Mouse (Mus musculus): ENCODE results near the gene Coq8b. TPM values are rescaled to one million over a fixed set of nuclear protein-coding genes. Genes with fewer than 3 reads are reported as not detected.

The Coq8b gene
- polyA plus RNA-seq, 1 experiment from 2014 or later: 20.8 TPM

DNA sequence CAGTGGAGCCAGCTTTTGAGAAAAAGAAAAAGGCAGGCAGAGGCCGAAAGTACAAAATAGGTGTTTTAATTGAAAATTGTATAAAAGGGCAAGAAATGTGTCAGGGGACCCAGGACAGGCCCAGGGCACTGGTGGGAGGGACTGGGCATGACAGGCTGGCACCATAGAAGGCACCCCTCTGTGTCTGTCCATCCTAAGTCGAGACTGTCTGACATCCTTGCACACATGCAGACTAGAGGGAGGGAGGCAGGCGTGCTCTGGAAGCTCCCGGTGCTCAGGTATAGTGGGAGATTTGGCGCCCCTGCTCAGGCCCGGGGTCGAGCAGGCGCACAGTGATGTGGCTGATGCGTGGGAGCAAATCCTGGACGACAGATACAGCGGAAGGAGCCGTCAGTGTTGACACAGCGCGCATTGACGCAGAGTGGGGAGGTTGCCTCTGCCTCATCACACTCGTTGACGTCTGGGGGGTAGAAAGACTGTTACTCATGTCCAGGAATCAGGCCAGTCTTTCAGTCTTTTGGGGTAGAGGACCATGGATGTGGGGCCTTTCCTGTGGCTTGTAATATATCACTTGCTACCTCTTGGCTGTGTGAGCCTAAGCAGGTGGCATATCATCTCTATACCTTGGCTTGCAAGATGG is 72.4 kb downstream of the Coq8b start:
- Histone ChIP-seq H3K4me3 (replicated peaks; ENCODE audit: low read depth, low read length) (no peak overlapping the region), H3K9ac (ENCODE audit: low read depth, low read length) (no peak overlapping the region), H3K4me2 (ENCODE audit: low read length) (no peak overlapping the region), H3K36me3 (ENCODE audit: insufficient read depth, low read length) (no peaks in the 10 kb centered on the region), H3K27ac (no peak overlapping the region), H3K9me3 (replicated peaks; ENCODE audit: low read length) (no peaks in the 10 kb centered on the region), H3K27me3 (ENCODE audit: insufficient read depth, low read length) (no peaks in the 10 kb centered on the region), H3K4me1 (replicated peaks; ENCODE audit: insufficient read depth, low read length) (peaks cover 7% of the 10 kb centered on the region; the same call in 1 of the 2 replicates)
- DNase-seq (ENCODE audit: low spot score) (no peak), ATAC-seq (replicated peaks; ENCODE audit: low FRiP score, low read depth) (no peak)
- WGBS: 74% methylated on average over 17 of the region's 17 CpGs
- TF ChIP-seq CTCF (IDR thresholded peaks at IDR 0.05; ENCODE audit: low read depth): no peak

- H3K27me3 ChIP-seq (ENCODE audit: insufficient read depth, low read length): no peaks in the 10 kb centered on the region
- DNase-seq (ENCODE audit: low spot score) (no peak), ATAC-seq (replicated peaks; ENCODE audit: low FRiP score, low read depth) (no peak)
- 79% methylated on average over 24 of the region's 24 CpGs for WGBS
- TF ChIP-seq CTCF (IDR thresholded peaks at IDR 0.05; ENCODE audit: low read depth): peak; percentile 77
- no peak overlapping the region for H3K27ac ChIP-seq
- no peaks in the 10 kb centered on the region for H3K36me3 ChIP-seq (ENCODE audit: insufficient read depth, low read length)
- peaks cover 10% of the 10 kb centered on the region; the same call in 1 of the 2 replicates for H3K4me1 ChIP-seq (replicated peaks; ENCODE audit: insufficient read depth, low read length)
- no peak overlapping the region for H3K4me2 ChIP-seq (ENCODE audit: low read length)
- H3K4me3 ChIP-seq (replicated peaks; ENCODE audit: low read depth, low read length): no peak overlapping the region
- H3K9me3 ChIP-seq (replicated peaks; ENCODE audit: low read length): no peaks in the 10 kb centered on the region
- no peak overlapping the region for H3K9ac ChIP-seq (ENCODE audit: low read depth, low read length)
These were observed 73.6 kb downstream of the Coq8b start for GRCm38 (mm10) chr7:27306161-27307160.

DNA sequence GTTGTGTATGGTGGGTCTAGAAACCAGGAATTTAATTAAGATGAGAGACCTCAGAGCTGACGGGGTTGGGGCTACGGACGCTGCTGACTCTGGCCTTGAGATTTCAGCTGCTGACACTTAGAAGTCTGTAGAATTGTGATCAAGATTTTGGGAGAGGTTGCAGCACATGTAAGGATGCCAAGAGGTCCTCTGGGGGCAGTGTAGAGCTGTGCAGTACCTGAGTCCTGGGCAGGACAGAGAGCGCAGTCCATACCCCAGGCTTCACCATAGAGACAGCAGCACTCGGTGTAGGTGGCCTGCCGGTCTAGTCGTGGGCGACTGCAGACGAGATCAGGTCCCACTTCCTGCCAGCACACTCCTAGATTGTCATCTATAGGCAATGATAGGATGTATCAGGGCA is 74.7 kb downstream of the Coq8b start:
- Histone ChIP-seq H3K4me3 (replicated peaks; ENCODE audit: low read depth, low read length) (no peak overlapping the region), H3K4me2 (ENCODE audit: low read length) (no peak overlapping the region), H3K4me1 (replicated peaks; ENCODE audit: insufficient read depth, low read length) (peaks cover 10% of the 10 kb centered on the region; the same call in 1 of the 2 replicates), H3K9me3 (replicated peaks; ENCODE audit: low read length) (no peaks in the 10 kb centered on the region), H3K27me3 (ENCODE audit: insufficient read depth, low read length) (no peaks in the 10 kb centered on the region), H3K27ac (no peak overlapping the region), H3K36me3 (ENCODE audit: insufficient read depth, low read length) (no peaks in the 10 kb centered on the region), H3K9ac (ENCODE audit: low read depth, low read length) (no peak overlapping the region)
- TF ChIP-seq CTCF (IDR thresholded peaks at IDR 0.05; ENCODE audit: low read depth): peak; percentile 60
- DNase-seq (ENCODE audit: low spot score): no peak
- no peak for ATAC-seq (replicated peaks; ENCODE audit: low FRiP score, low read depth)
- 63% methylated on average over 9 of the region's 9 CpGs for WGBS

MicroRNAs within 50 kb of the gene (microRNA counts, 519-probe panel; counts per million panel counts)
- 330 counts per million, percentile 68 among the panel's probes with 10 or more counts for microRNA mmu-miR-1191

Small RNAs within 50 kb of the gene (microRNA-seq; reads per million reads assigned to microRNA genes)
- gene Mir1191: not detected

Other genes with a start within 250 kb of the Coq8b start
- not detected in 2 replicates for gene Cyp2a12, start 203.9 kb upstream of the Coq8b start, polyA plus RNA-seq (2015; fragmentation: Nextera tagmentation; extraction: Ambion mirVana)
- gene Cyp2f2, start 113.1 kb upstream of the Coq8b start, polyA plus RNA-seq (2015; fragmentation: Nextera tagmentation; extraction: Ambion mirVana): 0.29 TPM in 1 of 2 replicates, not detected in the other
- gene Cyp2t4, start 79.3 kb upstream of the Coq8b start, polyA plus RNA-seq (2015; fragmentation: Nextera tagmentation; extraction: Ambion mirVana): not detected in 2 replicates
- 64.4 and 65.4 TPM in 2 replicates for gene Egln2, start 66.2 kb upstream of the Coq8b start, polyA plus RNA-seq (2015; fragmentation: Nextera tagmentation; extraction: Ambion mirVana)
- gene Rab4b, start 54.1 kb upstream of the Coq8b start, polyA plus RNA-seq (2015; fragmentation: Nextera tagmentation; extraction: Ambion mirVana): 74.0 and 75.0 TPM in 2 replicates
- gene Gm21983, start 51.9 kb upstream of the Coq8b start, polyA plus RNA-seq (2015; fragmentation: Nextera tagmentation; extraction: Ambion mirVana): 0.30 and 0.54 TPM in 2 replicates
- 17.6 and 23.5 TPM in 2 replicates for gene Mia, start 51.9 kb upstream of the Coq8b start, polyA plus RNA-seq (2015; fragmentation: Nextera tagmentation; extraction: Ambion mirVana)
- 2.2 and 3.1 TPM in 2 replicates for gene BC024978, start 37.2 kb upstream of the Coq8b start, polyA plus RNA-seq (2015; fragmentation: Nextera tagmentation; extraction: Ambion mirVana)
- 160 and 174 TPM in 2 replicates for gene Snrpa, start 36.8 kb upstream of the Coq8b start, polyA plus RNA-seq (2015; fragmentation: Nextera tagmentation; extraction: Ambion mirVana)
- 3.4 and 3.6 TPM in 2 replicates for gene Itpkc, start 4.4 kb upstream of the Coq8b start, polyA plus RNA-seq (2015; fragmentation: Nextera tagmentation; extraction: Ambion mirVana)
- gene Numbl, start 25.4 kb downstream of the Coq8b start, polyA plus RNA-seq (2015; fragmentation: Nextera tagmentation; extraction: Ambion mirVana): 12.6 and 13.0 TPM in 2 replicates
- 41.7 and 43.8 TPM in 2 replicates for gene Ltbp4, start 104.7 kb downstream of the Coq8b start, polyA plus RNA-seq (2015; fragmentation: Nextera tagmentation; extraction: Ambion mirVana)
- 34.1 and 40.2 TPM in 2 replicates for gene Shkbp1, start 123.0 kb downstream of the Coq8b start, polyA plus RNA-seq (2015; fragmentation: Nextera tagmentation; extraction: Ambion mirVana)
- gene Gm20479, start 124.4 kb downstream of the Coq8b start, polyA plus RNA-seq (2015; fragmentation: Nextera tagmentation; extraction: Ambion mirVana): 0.57 TPM in 1 of 2 replicates, not detected in the other
- gene Sptbn4, start 214.7 kb downstream of the Coq8b start, polyA plus RNA-seq (2015; fragmentation: Nextera tagmentation; extraction: Ambion mirVana): 0.17 and 0.28 TPM in 2 replicates
- 33.4 and 40.1 TPM in 2 replicates for gene Blvrb, start 215.0 kb downstream of the Coq8b start, polyA plus RNA-seq (2015; fragmentation: Nextera tagmentation; extraction: Ambion mirVana)
- gene Sertad3, start 240.7 kb downstream of the Coq8b start, polyA plus RNA-seq (2015; fragmentation: Nextera tagmentation; extraction: Ambion mirVana): 24.0 and 25.3 TPM in 2 replicates

All from kidney, postnatal 0 days (tissue).